Comparison of ENCODE assay signal across 8 mouse cellular contexts in genomic region chr2:153346221-153347182, GRCm38 (mm10). TPM values are rescaled to one million over a fixed set of nuclear protein-coding genes. Genes with fewer than 3 reads are reported as not detected.
DNase-seq lines count a peak whose midpoint lies in the region; ATAC-seq and TF ChIP-seq lines count a peak whose summit lies in the region.

No protein-coding gene starts in this region.

- H3K27ac ChIP-seq in ES-E14 (ENCODE audit: insufficient read depth, low read depth, low read length, poor library complexity, severe bottlenecking) = peak overlapping the region; percentile 99
- peak overlapping the region; percentile 90 for H3K27ac ChIP-seq in bone marrow macrophage, adult 2 months (ENCODE audit: insufficient read depth, low read depth, low read length)
- peak overlapping the region; percentile 98 for H3K27ac ChIP-seq in forebrain, embryonic 12.5 days

- ATAC-seq in forebrain, embryonic 12.5 days (ENCODE audit: low FRiP score) = peak; percentile 51

- no peaks in the 10 kb centered on the region for H3K27me3 ChIP-seq in forebrain, embryonic 12.5 days

- H3K9me3 ChIP-seq in ES-E14 (ENCODE audit: control insufficient read depth, insufficient read depth, low read depth, low read length) = no peaks in the 10 kb centered on the region
- H3K9me3 ChIP-seq in forebrain, embryonic 12.5 days = no peaks in the 10 kb centered on the region

- peak overlapping the region; percentile 62 for H3K4me2 ChIP-seq in forebrain, embryonic 12.5 days

- H3K4me1 ChIP-seq in ES-E14 (ENCODE audit: control insufficient read depth in 2 of 2, insufficient read depth in 2 of 2, low read length in 2 of 2, poor library complexity in 1 of 2) = peaks cover 5 to 11% of the 10 kb centered on the region in 2 experiments; a peak in 3 of 4 replicates
- H3K4me1 ChIP-seq in bone marrow macrophage, adult 2 months (ENCODE audit: control insufficient read depth, insufficient read depth, low read length) = peaks cover 22% of the 10 kb centered on the region
- peaks cover 39% of the 10 kb centered on the region for H3K4me1 ChIP-seq in forebrain, embryonic 12.5 days

- intact Hi-C loops in heart, postnatal 25 days (cut with DNase I) = loop anchor here (5.0 kb wide), 1 partner anchor 96 kb away; no protein-coding TSS in a partner anchor

- in situ Hi-C loops in ES-E14 (cut with MboI; ENCODE audit: low sequenced_read_pairs in 2 of 2, unreplicated experiment in 2 of 2) = no loop called here

- H3K36me3 ChIP-seq in ES-E14 (ENCODE audit: control insufficient read depth, insufficient read depth, low read length, poor library complexity, severe bottlenecking) = 0 out of 2 replicates have a peak, but pooled peaks cover 2% of the 10 kb centered on the region
- no peaks in the 10 kb centered on the region for H3K36me3 ChIP-seq in forebrain, embryonic 12.5 days (replicated peaks)

- H3K9ac ChIP-seq in ES-E14 (ENCODE audit: insufficient read depth, low read depth, low read length, poor library complexity, severe bottlenecking) = peak overlapping the region; percentile 100
- H3K9ac ChIP-seq in forebrain, embryonic 12.5 days = peak overlapping the region; percentile 94

- under 1% methylated on average over 54 of the region's 76 CpGs for WGBS in forebrain, embryonic 12.5 days

- DNase-seq in ES-E14 (ENCODE audit: low read depth, low spot score) = peak; percentile 77
- DNase-seq in heart, postnatal 25 days (ENCODE audit: low spot score) = peak; percentile 29
- peak; percentile 45 for DNase-seq in layer of hippocampus, adult 9-11 months
- DNase-seq in lung, postnatal 4 days = peak; percentile 78 to 89
- peak; percentile 74 to 75 for DNase-seq in right cerebral cortex, postnatal 10 days (ENCODE audit: low spot score in 2 of 2)
- peak; percentile 61 for DNase-seq in urinary bladder, postnatal 25 days (ENCODE audit: low spot score)

- no peak for TF ChIP-seq CTCF in bone marrow macrophage, adult 2 months (IDR thresholded peaks at IDR 0.05; ENCODE audit: low read depth, low read length)

- no peak for TF ChIP-seq POLR2A in bone marrow macrophage, adult 2 months (IDR thresholded peaks at IDR 0.05; ENCODE audit: borderline replicate concordance, low read depth, low read length)

- peak overlapping the region; percentile 82 to 99 for H3K4me3 ChIP-seq in ES-E14 (ENCODE audit: insufficient read depth in 1 of 2, low read depth in 1 of 2, low read length in 2 of 2, poor library complexity in 1 of 2, severe bottlenecking in 1 of 2)
- H3K4me3 ChIP-seq in bone marrow macrophage, adult 2 months (ENCODE audit: insufficient read depth, low read length) = peak overlapping the region; percentile 66
- H3K4me3 ChIP-seq in forebrain, embryonic 12.5 days (replicated peaks) = peak overlapping the region; percentile 91

TF ChIP-seq in ES-E14, 5 proteins besides CTCF, POLR2A, EP300 and RAD21:
- TF ChIP-seq ZNF384 (IDR thresholded peaks at IDR 0.05; ENCODE audit: low read depth, low read length) (peak; percentile 69; the same call in 1 of the 2 replicates), MAFK (IDR thresholded peaks at IDR 0.05; ENCODE audit: insufficient read depth, low read depth, low read length) (no peak), ZC3H11A (IDR thresholded peaks at IDR 0.05; ENCODE audit: borderline replicate concordance, low read depth, low read length) (no peak), CHD2 (IDR thresholded peaks at IDR 0.05; ENCODE audit: low read depth, low read length) (0 out of 2 replicates have a peak, but pooled peaks have one; percentile 16), HCFC1 (IDR thresholded peaks at IDR 0.05; ENCODE audit: borderline replicate concordance, insufficient read depth, low read length) (no peak; the same call in 1 of the 2 replicates)

RNA-seq across cellular contexts. Expression of gene Asxl1, which starts 0.9 kb away (rescaled TPM):
- total RNA-seq in ES-E14 (2012; rRNA removed) = 44.8 and 46.2 TPM in 2 replicates
- polyA plus RNA-seq in bone marrow macrophage, adult 2 months (2012; ENCODE audit: insufficient read depth, insufficient read length, missing spikeins) = 31.7 and 36.3 TPM in 2 replicates
- polyA plus RNA-seq in forebrain, embryonic 12.5 days (2016; fragmentation: Nextera tagmentation; extraction: Ambion mirVana) = 15.2 and 19.3 TPM in 2 replicates
- 10 to 100 TPM; 22.4 to 23.7 TPM for total RNA-seq in heart, postnatal 25 days (2021)

RNA-seq across cellular contexts. Expression of gene Kif3b, which starts 55.3 kb away (rescaled TPM):
- 7.6 and 8.6 TPM in 2 replicates for total RNA-seq in ES-E14 (2012; rRNA removed)
- 33.0 and 38.6 TPM in 2 replicates for polyA plus RNA-seq in bone marrow macrophage, adult 2 months (2012; ENCODE audit: insufficient read depth, insufficient read length, missing spikeins)
- polyA plus RNA-seq in forebrain, embryonic 12.5 days (2016; fragmentation: Nextera tagmentation; extraction: Ambion mirVana) = 11.4 and 11.9 TPM in 2 replicates
- total RNA-seq in heart, postnatal 25 days (2021) = 1 to 10 TPM; 7.8 to 8.4 TPM

Comparison
In these comparisons a context has a peak if more than half of its experiments do, and no peak if none do; other contexts are left out.
1. Peak in every context shown above with its lines: DNase-seq, ATAC-seq, H3K4me3 ChIP-seq and H3K27ac ChIP-seq.
2. DNase-seq: peak in every context shown above with its lines; median percentile 84 in lung, postnatal 4 days; 77 in ES-E14; 74 in right cerebral cortex, postnatal 10 days; 61 in urinary bladder, postnatal 25 days; 45 in layer of hippocampus, adult 9-11 months; 29 in heart, postnatal 25 days.